Mouse (Mus musculus) embryonic facial prominence, embryonic 11.5 days (tissue): ENCODE data around the gene Cox8b. TPM values are rescaled to one million over a fixed set of nuclear protein-coding genes. Genes with fewer than 3 reads are reported as not detected.

Source experiments
- ATAC-seq: fragments of 200-750 bp; cut with Nextera tagmentation; replicated peaks from 2 replicates; pipeline ENCODE4 v1.8.0; 2017; ENCODE audit warnings: low read depth; ENCODE audit not compliant: insufficient number of reproducible peaks, low FRiP score, low TSS enrichment
- DNase-seq: peaks from one replicate; pipeline ENCODE4 v3.0.0-alpha.2; 2015; ENCODE audit warnings: low spot score
- H3K27ac ChIP-seq: fragments of 300-500 bp; sonication (generic); replicated peaks from 2 replicates; pipeline ENCODE4 v1.5.1; 2014; ENCODE audit warnings: mild to moderate bottlenecking, low read depth, low read length, control low read depth
- H3K27me3 ChIP-seq: fragments of 300-500 bp; sonication (generic); 2 replicates; pipeline ENCODE4 v1.6.1; 2014; ENCODE audit warnings: mild to moderate bottlenecking, low read length, moderate library complexity, mixed read lengths; ENCODE audit not compliant: control insufficient read depth, insufficient read depth
- H3K36me3 ChIP-seq: fragments of 300-500 bp; sonication (generic); replicated peaks from 2 replicates; pipeline ENCODE4 v1.6.1; 2014; ENCODE audit warnings: low read depth, mild to moderate bottlenecking, low read length, moderate library complexity, mixed read lengths; ENCODE audit not compliant: control insufficient read depth, insufficient read depth
- H3K4me1 ChIP-seq: fragments of 300-500 bp; sonication (generic); 2 replicates; pipeline ENCODE4 v1.6.1; 2014; ENCODE audit warnings: low read length, mixed read lengths; ENCODE audit not compliant: control insufficient read depth, insufficient read depth
- H3K4me2 ChIP-seq: fragments of 300-500 bp; sonication (generic); 2 replicates; pipeline ENCODE4 v1.6.1; 2014; ENCODE audit warnings: low read depth, mild to moderate bottlenecking, control low read depth, low read length, moderate library complexity
- H3K4me3 ChIP-seq: fragments of 300-500 bp; sonication (generic); 2 replicates; pipeline ENCODE4 v1.5.1; 2014; ENCODE audit warnings: low read depth, low read length, control low read depth
- H3K9ac ChIP-seq: fragments of 300-500 bp; sonication (generic); replicated peaks from 2 replicates; pipeline ENCODE4 v1.6.1; 2014; ENCODE audit warnings: mild to moderate bottlenecking, control low read depth, low read length
- H3K9me3 ChIP-seq: fragments of 300-500 bp; sonication (generic); replicated peaks from 2 replicates; pipeline ENCODE4 v1.6.1; 2016; ENCODE audit warnings: mild to moderate bottlenecking, low read length, inconsistent platforms, mixed read lengths; ENCODE audit not compliant: control insufficient read depth
- WGBS: fragments of 180-500 bp; shearing (Covaris S2); extraction: QIAGEN DNeasy Blood & Tissue Kit; methylation state at CpG from one replicate; pipeline ENCODE4 v1.1.7; 2014; 5-methylcytosine and 5-hydroxymethylcytosine counted together
- polyA plus RNA-seq: library from polyadenylated mRNA; unstranded; fragments of >200 nt; fragmentation: Nextera tagmentation; extraction: Ambion mirVana; gene quantifications from 2 replicates; pipeline ENCODE4 v1.2.1, GENCODE M21; 2014

The Cox8b gene
- polyA plus RNA-seq, 1 experiment from 2014 or later: not detected

DNA sequence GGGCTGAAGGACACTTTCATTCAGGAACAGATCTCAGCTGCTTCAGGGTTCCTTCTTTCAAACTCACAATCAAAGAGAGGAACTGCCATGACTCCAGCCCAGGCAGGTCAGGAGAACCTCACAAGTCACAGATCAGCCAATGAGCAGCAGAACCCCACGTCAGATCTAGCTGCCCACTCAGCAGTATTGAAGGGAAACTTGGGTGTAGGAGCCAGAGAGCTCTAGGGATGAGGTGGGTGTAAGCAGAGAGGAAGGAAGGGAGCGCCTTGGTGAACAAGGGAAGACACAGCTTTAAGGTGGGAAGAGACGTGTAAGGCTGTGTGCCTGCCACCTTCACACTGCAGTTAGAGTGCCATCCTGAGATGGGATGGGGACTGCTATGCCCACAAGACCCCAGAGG, 12.0 kb upstream of the Cox8b start:
- Histone ChIP-seq H3K9ac (no peak overlapping the region), H3K36me3 (no peaks in the 10 kb centered on the region), H3K9me3 (no peaks in the 10 kb centered on the region), H3K27me3 (no peaks in the 10 kb centered on the region), H3K27ac (no peak overlapping the region), H3K4me3 (no peak overlapping the region), H3K4me2 (no peak overlapping the region), H3K4me1 (no peaks in the 10 kb centered on the region; the same call in 1 of the 2 replicates)
- WGBS: 77% methylated on average over 3 of the region's 3 CpGs
- no peak for DNase-seq
- no peak for ATAC-seq

DNA sequence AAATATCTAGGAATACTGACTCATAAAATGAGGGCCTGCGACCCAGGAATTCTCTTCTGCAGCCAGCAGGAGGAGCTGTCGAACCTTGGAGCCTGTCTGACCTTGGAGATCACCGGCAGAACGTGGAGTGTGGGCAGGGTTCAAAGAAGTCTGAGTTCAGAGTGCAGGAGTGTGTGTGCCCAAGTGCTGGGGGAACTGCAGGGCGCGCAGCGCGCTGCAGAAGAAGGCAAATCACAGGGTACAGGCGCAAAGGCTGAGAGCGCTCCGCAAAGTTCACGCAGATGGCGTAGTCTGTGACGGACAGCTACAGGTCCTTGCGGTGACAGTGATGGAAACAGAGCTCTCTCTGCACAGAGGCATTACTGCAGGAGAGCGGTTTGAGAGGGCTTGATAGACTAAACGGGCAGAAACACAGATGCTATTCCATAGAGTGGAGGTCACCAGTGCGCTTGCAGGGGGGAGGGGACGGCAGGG, 8.4 kb upstream of the Cox8b start:
- DNase-seq: peak; percentile 92
- H3K27me3 ChIP-seq: no peaks in the 10 kb centered on the region
- WGBS: under 1% methylated on average over 19 of the region's 19 CpGs
- H3K9ac ChIP-seq: peak overlapping the region; percentile 47; the same call in 1 of the 2 replicates
- H3K36me3 ChIP-seq: no peaks in the 10 kb centered on the region
- H3K4me1 ChIP-seq: no peaks in the 10 kb centered on the region; the same call in 1 of the 2 replicates
- peak; percentile 82 for ATAC-seq
- H3K27ac ChIP-seq: no peak overlapping the region
- no peaks in the 10 kb centered on the region for H3K9me3 ChIP-seq
- peak overlapping the region; percentile 74 for H3K4me2 ChIP-seq
- H3K4me3 ChIP-seq: peak overlapping the region; percentile 34

DNA sequence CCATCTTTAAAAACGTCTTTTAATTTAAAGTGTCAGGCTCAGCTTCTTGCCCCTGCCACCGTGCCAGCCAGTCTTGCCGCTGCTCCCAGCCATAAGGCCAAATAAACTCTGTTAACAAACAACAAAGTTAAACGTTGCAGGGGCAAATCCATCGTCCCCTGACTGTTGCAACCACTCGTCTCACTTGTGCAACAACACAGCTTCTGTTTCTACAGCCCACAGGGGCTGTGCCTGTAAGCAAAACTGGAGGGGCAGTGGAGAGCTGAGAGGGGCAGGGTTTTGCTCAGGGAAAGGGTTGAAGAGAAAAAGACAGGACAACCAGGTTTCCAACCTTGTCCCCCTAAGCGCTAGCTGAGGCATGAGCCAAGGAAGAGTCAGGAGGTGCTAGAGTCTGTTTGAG, 7.9 kb upstream of the Cox8b start:
- H3K27ac ChIP-seq: no peak overlapping the region
- WGBS: 48% methylated on average over 7 of the region's 7 CpGs
- H3K4me3 ChIP-seq: no peak overlapping the region
- DNase-seq (no peak), ATAC-seq (no peak)
- no peaks in the 10 kb centered on the region; the same call in 1 of the 2 replicates for H3K4me1 ChIP-seq
- no peak overlapping the region for H3K4me2 ChIP-seq
- no peaks in the 10 kb centered on the region for H3K36me3 ChIP-seq
- no peak overlapping the region; the same call in 1 of the 2 replicates for H3K9ac ChIP-seq
- no peaks in the 10 kb centered on the region for H3K9me3 ChIP-seq
- no peaks in the 10 kb centered on the region for H3K27me3 ChIP-seq

DNA sequence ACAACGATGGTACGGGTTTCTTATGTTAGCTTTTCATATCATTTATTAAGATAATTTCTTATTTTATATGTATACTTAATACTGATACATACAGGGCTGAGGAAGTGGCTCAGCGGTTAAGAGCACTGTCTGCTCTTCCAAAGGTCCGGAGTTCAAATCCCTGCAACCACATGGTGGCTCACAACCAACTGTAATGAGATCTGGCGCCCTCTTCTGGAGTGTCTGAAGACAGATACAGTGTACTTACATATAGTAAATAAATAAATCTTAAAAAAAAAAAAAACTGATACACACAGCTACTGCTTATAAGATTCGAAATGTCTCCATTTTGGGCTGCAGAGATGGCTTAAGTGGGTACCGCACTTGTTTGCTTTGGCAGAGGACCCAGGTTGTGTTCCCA, 7.5 kb upstream of the Cox8b start:
- no peak for DNase-seq
- no peaks in the 10 kb centered on the region for H3K36me3 ChIP-seq
- H3K4me2 ChIP-seq: no peak overlapping the region
- no peaks in the 10 kb centered on the region for H3K27me3 ChIP-seq
- ATAC-seq: no peak
- no peak overlapping the region for H3K27ac ChIP-seq
- H3K9me3 ChIP-seq: no peaks in the 10 kb centered on the region
- H3K4me3 ChIP-seq: no peak overlapping the region
- no peak overlapping the region for H3K9ac ChIP-seq
- H3K4me1 ChIP-seq: no peaks in the 10 kb centered on the region; the same call in 1 of the 2 replicates
- 83% methylated on average over 7 of the region's 7 CpGs for WGBS

DNA sequence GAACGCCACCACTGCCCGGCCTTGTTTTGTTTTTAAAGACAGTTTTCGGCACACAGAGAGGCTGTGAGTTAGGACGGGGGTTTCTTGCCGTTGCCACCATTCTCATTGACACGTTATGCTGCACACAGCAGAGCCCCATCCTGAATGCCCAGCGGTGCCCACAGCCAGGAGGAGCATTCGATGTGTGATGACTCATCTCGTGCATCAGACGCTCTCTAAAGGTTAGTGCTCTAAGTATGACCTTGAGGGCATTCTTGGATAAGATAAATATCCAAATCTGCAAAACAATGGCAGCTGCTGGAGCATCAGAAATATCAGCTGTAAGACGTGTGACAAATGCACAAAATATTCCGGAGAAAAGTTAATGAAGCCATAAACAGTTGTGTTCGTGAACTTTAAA, 6.9 kb upstream of the Cox8b start:
- Histone ChIP-seq H3K36me3 (no peaks in the 10 kb centered on the region), H3K9ac (no peak overlapping the region), H3K27me3 (no peaks in the 10 kb centered on the region), H3K4me1 (no peaks in the 10 kb centered on the region; the same call in 1 of the 2 replicates), H3K4me2 (no peak overlapping the region), H3K4me3 (no peak overlapping the region), H3K27ac (no peak overlapping the region), H3K9me3 (no peaks in the 10 kb centered on the region)
- WGBS: 85% methylated on average over 13 of the region's 13 CpGs
- no peak for DNase-seq
- ATAC-seq: no peak

DNA sequence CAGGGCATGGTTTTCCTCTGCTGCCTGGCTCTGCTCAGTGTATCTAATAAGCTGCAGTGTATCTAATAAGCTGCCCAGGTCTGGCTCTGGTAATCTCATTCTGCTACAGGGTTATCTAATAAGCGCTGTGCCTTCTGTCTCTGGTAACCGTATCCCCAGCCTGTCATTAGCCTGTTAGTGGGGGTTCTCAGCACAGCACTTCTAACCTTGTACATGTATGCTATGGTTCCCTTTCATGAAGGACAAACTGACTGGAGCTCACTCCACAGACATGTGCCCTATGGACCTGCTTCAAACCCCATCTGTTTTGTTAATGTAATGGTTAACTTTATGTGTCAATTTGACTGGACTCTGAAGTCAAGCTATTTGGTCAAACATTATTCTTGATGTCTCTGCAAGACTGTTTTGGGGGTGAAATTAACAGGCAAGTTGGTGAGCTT, 5.4 kb upstream of the Cox8b start:
- Histone ChIP-seq H3K4me2 (no peak overlapping the region), H3K27ac (no peak overlapping the region), H3K36me3 (no peaks in the 10 kb centered on the region), H3K9me3 (no peaks in the 10 kb centered on the region), H3K4me1 (no peaks in the 10 kb centered on the region; the same call in 1 of the 2 replicates), H3K9ac (no peak overlapping the region), H3K27me3 (no peaks in the 10 kb centered on the region), H3K4me3 (no peak overlapping the region)
- no peak for DNase-seq
- WGBS: 78% methylated on average over 2 of the region's 2 CpGs
- no peak for ATAC-seq

DNA sequence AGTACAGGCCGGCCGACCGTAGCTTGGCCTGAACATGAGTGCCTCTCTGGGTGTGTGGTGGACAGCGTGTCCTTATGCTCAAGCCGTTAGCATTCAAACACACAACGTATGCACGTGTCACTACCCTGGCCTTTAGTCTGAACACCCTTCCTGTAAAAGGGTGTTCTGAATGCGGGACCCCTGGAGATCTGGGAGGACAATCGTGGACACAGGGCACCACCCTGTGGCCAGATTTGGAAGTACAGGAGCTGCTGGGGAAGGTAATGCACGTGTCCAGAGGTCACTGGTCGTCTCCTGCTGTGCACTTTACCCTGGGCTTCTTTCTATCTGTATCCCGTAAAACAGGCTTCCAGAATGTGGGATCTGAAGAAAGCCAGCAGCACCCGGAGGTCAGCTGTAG, 3.0 kb upstream of the Cox8b start:
- Histone ChIP-seq H3K36me3 (no peaks in the 10 kb centered on the region; the same call in 1 of the 2 replicates), H3K4me3 (no peak overlapping the region), H3K9me3 (no peaks in the 10 kb centered on the region), H3K4me1 (no peaks in the 10 kb centered on the region), H3K27ac (no peak overlapping the region), H3K4me2 (no peak overlapping the region), H3K27me3 (no peaks in the 10 kb centered on the region), H3K9ac (0 out of 2 replicates have a peak overlapping the region, but pooled peaks have one; percentile 2)
- peak; percentile 81 for DNase-seq
- WGBS: 25% methylated on average over 13 of the region's 13 CpGs
- 0 out of 2 replicates have a peak, but pooled peaks have one; percentile 44 for ATAC-seq

DNA sequence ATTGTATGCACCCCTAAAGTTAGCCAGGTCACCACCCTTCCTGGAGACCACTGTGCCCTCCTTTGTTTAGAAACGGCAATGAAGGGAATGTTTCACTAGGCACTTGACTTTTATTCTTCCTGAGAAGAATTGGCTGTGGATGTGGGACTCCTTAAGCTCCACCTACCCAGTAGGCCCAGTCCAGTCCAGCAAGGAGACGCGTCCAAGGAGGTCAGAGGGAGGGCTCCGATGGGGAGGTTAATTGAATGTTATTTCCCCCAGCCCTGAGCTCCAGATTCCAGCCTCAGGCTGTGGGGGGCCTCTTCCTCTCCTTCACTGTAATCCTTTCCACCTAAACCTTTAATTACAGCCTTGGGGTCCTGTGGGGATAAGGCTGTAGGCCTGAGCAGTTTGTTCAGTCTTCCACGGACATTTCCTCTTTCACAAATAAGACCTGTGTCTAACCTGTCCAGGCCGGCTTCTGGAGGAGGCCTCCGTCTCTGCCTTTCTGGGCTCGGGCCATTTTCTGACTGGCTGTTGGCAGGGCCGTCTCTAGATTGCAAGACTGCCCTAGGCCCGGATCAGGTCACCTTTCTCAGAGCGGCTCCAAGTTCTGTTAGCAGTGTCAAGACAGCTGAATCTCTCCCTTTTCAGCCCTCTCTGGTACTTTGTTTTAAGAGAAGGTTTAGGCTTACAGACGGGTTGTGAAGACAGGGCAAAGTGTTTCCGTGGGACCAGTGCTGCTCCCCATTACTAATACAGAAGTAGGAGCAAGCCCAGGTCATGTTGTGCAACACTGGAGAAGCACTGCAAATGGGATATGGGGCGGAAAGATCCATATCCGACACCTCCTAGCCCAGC, 2.0 kb upstream of the Cox8b start:
- 54% methylated on average over 15 of the region's 15 CpGs for WGBS
- ATAC-seq: no peak
- H3K27me3 ChIP-seq: no peaks in the 10 kb centered on the region
- peaks cover 5% of the 10 kb centered on the region for H3K36me3 ChIP-seq
- H3K9ac ChIP-seq: no peak overlapping the region
- no peak overlapping the region for H3K27ac ChIP-seq
- peak; percentile 30 for DNase-seq
- H3K4me3 ChIP-seq: no peak overlapping the region
- H3K4me2 ChIP-seq: no peak overlapping the region
- no peaks in the 10 kb centered on the region for H3K4me1 ChIP-seq
- H3K9me3 ChIP-seq: no peaks in the 10 kb centered on the region
